Mouse (Mus musculus): Measurements from ENCODE around the gene Rgma. TPM values are rescaled to one million over a fixed set of nuclear protein-coding genes. Genes with fewer than 3 reads are reported as not detected.
A peak's percentile ranks its signal among the peaks of the same experiment; 100 is the strongest.

Rgma gene
- polyA plus RNA-seq, 1 experiment from 2014 or later: 62.9 TPM

GRCm38 (mm10) chr7:73343852-73344251, 31.5 kb upstream of the Rgma start:
- no peaks in the 10 kb centered on the region for H3K9me3 ChIP-seq
- no peak overlapping the region for H3K9ac ChIP-seq (replicated peaks)
- no peak overlapping the region for H3K4me2 ChIP-seq (replicated peaks)
- no peaks in the 10 kb centered on the region for H3K27me3 ChIP-seq
- no peak for ATAC-seq (ENCODE audit: low FRiP score, low read depth)
- H3K27ac ChIP-seq (replicated peaks): no peak overlapping the region
- 20% methylated on average over 3 of the region's 3 CpGs for WGBS
- H3K4me3 ChIP-seq: no peak overlapping the region
- H3K4me1 ChIP-seq: peaks cover 12% of the 10 kb centered on the region
- no peaks in the 10 kb centered on the region for H3K36me3 ChIP-seq

- WGBS: 51% methylated on average over 10 of the region's 10 CpGs
- H3K4me3 ChIP-seq: no peak overlapping the region
- peaks cover 21% of the 10 kb centered on the region for H3K4me1 ChIP-seq
- H3K36me3 ChIP-seq: no peaks in the 10 kb centered on the region
- ATAC-seq (ENCODE audit: low FRiP score, low read depth): no peak
- H3K4me2 ChIP-seq (replicated peaks): no peak overlapping the region
- no peak overlapping the region; the same call in 1 of the 2 replicates for H3K27ac ChIP-seq (replicated peaks)
- no peak overlapping the region for H3K9ac ChIP-seq (replicated peaks)
- H3K9me3 ChIP-seq: no peaks in the 10 kb centered on the region
- no peaks in the 10 kb centered on the region for H3K27me3 ChIP-seq
Observed at GRCm38 (mm10) chr7:73348585-73349124, 26.7 kb upstream of the Rgma start.

- no peak overlapping the region for H3K27ac ChIP-seq (replicated peaks)
- WGBS: 78% methylated on average over 8 of the region's 8 CpGs
- no peaks in the 10 kb centered on the region for H3K36me3 ChIP-seq
- no peak overlapping the region for H3K4me3 ChIP-seq
- H3K4me1 ChIP-seq: peaks cover 21% of the 10 kb centered on the region
- no peak overlapping the region for H3K4me2 ChIP-seq (replicated peaks)
- H3K9me3 ChIP-seq: no peaks in the 10 kb centered on the region
- H3K9ac ChIP-seq (replicated peaks): no peak overlapping the region
- H3K27me3 ChIP-seq: no peaks in the 10 kb centered on the region
- ATAC-seq (ENCODE audit: low FRiP score, low read depth): no peak
Observed at GRCm38 (mm10) chr7:73349158-73349557, 26.2 kb upstream of the Rgma start.

- Histone ChIP-seq H3K27ac (replicated peaks) (no peak overlapping the region), H3K9ac (replicated peaks) (no peak overlapping the region)
- no peak for ATAC-seq (ENCODE audit: low FRiP score, low read depth)
Observed at GRCm38 (mm10) chr7:73355229-73355628, 20.1 kb upstream of the Rgma start.

GRCm38 (mm10) chr7:73356901-73357300, 18.4 kb upstream of the Rgma start:
- Histone ChIP-seq H3K36me3 (no peaks in the 10 kb centered on the region), H3K4me2 (replicated peaks) (no peak overlapping the region), H3K4me1 (peaks cover 17% of the 10 kb centered on the region), H3K9me3 (no peaks in the 10 kb centered on the region), H3K4me3 (no peak overlapping the region), H3K27ac (replicated peaks) (no peak overlapping the region), H3K9ac (replicated peaks) (no peak overlapping the region), H3K27me3 (peaks cover 9% of the 10 kb centered on the region; the same call in 1 of the 2 replicates)
- ATAC-seq (ENCODE audit: low FRiP score, low read depth): no peak
- WGBS: 91% methylated on average over 5 of the region's 5 CpGs

More at GRCm38 (mm10) chr7:73355229-73355628, 20.1 kb upstream of the Rgma start:
- no peaks in the 10 kb centered on the region for H3K36me3 ChIP-seq
- no peak overlapping the region for H3K4me2 ChIP-seq (replicated peaks)
- no peaks in the 10 kb centered on the region for H3K9me3 ChIP-seq
- no peak overlapping the region for H3K4me3 ChIP-seq
- peaks cover 17% of the 10 kb centered on the region for H3K4me1 ChIP-seq
- H3K27me3 ChIP-seq: peaks cover 9% of the 10 kb centered on the region; the same call in 1 of the 2 replicates
- 77% methylated on average over 9 of the region's 9 CpGs for WGBS

- H3K4me1 ChIP-seq: peaks cover 17% of the 10 kb centered on the region
- H3K9ac ChIP-seq (replicated peaks): no peak overlapping the region
- H3K9me3 ChIP-seq: no peaks in the 10 kb centered on the region
- WGBS: 98% methylated on average over 2 of the region's 2 CpGs
- peaks cover 9% of the 10 kb centered on the region; the same call in 1 of the 2 replicates for H3K27me3 ChIP-seq
- no peak for ATAC-seq (ENCODE audit: low FRiP score, low read depth)
- H3K4me3 ChIP-seq: no peak overlapping the region
- H3K4me2 ChIP-seq (replicated peaks): no peak overlapping the region
- no peaks in the 10 kb centered on the region for H3K36me3 ChIP-seq
- no peak overlapping the region for H3K27ac ChIP-seq (replicated peaks)
Observed at GRCm38 (mm10) chr7:73357626-73358025, 17.7 kb upstream of the Rgma start.

GRCm38 (mm10) chr7:73365511-73365910, 9.8 kb upstream of the Rgma start:
- no peak for ATAC-seq (ENCODE audit: low FRiP score, low read depth)
- 0 out of 2 replicates have a peak, but pooled peaks cover 7% of the 10 kb centered on the region for H3K9me3 ChIP-seq
- H3K36me3 ChIP-seq: 0 out of 2 replicates have a peak, but pooled peaks cover 4% of the 10 kb centered on the region
- no peak overlapping the region for H3K27ac ChIP-seq (replicated peaks)
- WGBS: 75% methylated on average over 4 of the region's 4 CpGs
- no peak overlapping the region for H3K4me3 ChIP-seq
- H3K4me2 ChIP-seq (replicated peaks): no peak overlapping the region
- peaks cover 9% of the 10 kb centered on the region for H3K4me1 ChIP-seq
- H3K9ac ChIP-seq (replicated peaks): no peak overlapping the region
- no peaks in the 10 kb centered on the region; the same call in 1 of the 2 replicates for H3K27me3 ChIP-seq

GRCm38 (mm10) chr7:73365965-73366364, 9.3 kb upstream of the Rgma start:
- H3K36me3 ChIP-seq: 0 out of 2 replicates have a peak, but pooled peaks cover 4% of the 10 kb centered on the region
- no peak overlapping the region for H3K9ac ChIP-seq (replicated peaks)
- peak overlapping the region; percentile 42; the same call in 1 of the 2 replicates for H3K27ac ChIP-seq (replicated peaks)
- H3K4me2 ChIP-seq (replicated peaks): no peak overlapping the region
- peaks cover 9% of the 10 kb centered on the region for H3K4me1 ChIP-seq
- 52% methylated on average over 7 of the region's 7 CpGs for WGBS
- ATAC-seq (ENCODE audit: low FRiP score, low read depth): no peak
- H3K4me3 ChIP-seq: no peak overlapping the region
- no peaks in the 10 kb centered on the region; the same call in 1 of the 2 replicates for H3K27me3 ChIP-seq
- H3K9me3 ChIP-seq: 0 out of 2 replicates have a peak, but pooled peaks cover 7% of the 10 kb centered on the region

GRCm38 (mm10) chr7:73367681-73368464, 7.4 kb upstream of the Rgma start:
- no peak for ATAC-seq (ENCODE audit: low FRiP score, low read depth)

GRCm38 (mm10) chr7:73369992-73370391, 5.3 kb upstream of the Rgma start:
- H3K4me3 ChIP-seq: no peak overlapping the region
- H3K4me1 ChIP-seq: peaks cover 37% of the 10 kb centered on the region
- no peak overlapping the region for H3K4me2 ChIP-seq (replicated peaks)
- H3K27ac ChIP-seq (replicated peaks): no peak overlapping the region
- peaks cover 17% of the 10 kb centered on the region for H3K27me3 ChIP-seq
- no peak for ATAC-seq (ENCODE audit: low FRiP score, low read depth)
- no peak overlapping the region for H3K9ac ChIP-seq (replicated peaks)
- H3K9me3 ChIP-seq: 0 out of 2 replicates have a peak, but pooled peaks cover 7% of the 10 kb centered on the region
- 81% methylated on average over 4 of the region's 4 CpGs for WGBS
- 0 out of 2 replicates have a peak, but pooled peaks cover 4% of the 10 kb centered on the region for H3K36me3 ChIP-seq

More at GRCm38 (mm10) chr7:73367681-73368464, 7.4 kb upstream of the Rgma start:
- Histone ChIP-seq H3K9ac (replicated peaks) (no peak overlapping the region), H3K4me1 (peaks cover 21% of the 10 kb centered on the region), H3K4me3 (no peak overlapping the region), H3K4me2 (replicated peaks) (no peak overlapping the region), H3K27ac (replicated peaks) (no peak overlapping the region), H3K27me3 (peaks cover 12% of the 10 kb centered on the region), H3K9me3 (0 out of 2 replicates have a peak, but pooled peaks cover 7% of the 10 kb centered on the region), H3K36me3 (0 out of 2 replicates have a peak, but pooled peaks cover 4% of the 10 kb centered on the region)
- 93% methylated on average over 10 of the region's 10 CpGs for WGBS

GRCm38 (mm10) chr7:73371587-73372321, 3.6 kb upstream of the Rgma start:
- Histone ChIP-seq H3K27me3 (peaks cover 17% of the 10 kb centered on the region), H3K4me2 (replicated peaks) (peak overlapping the region; percentile 52), H3K4me1 (peaks cover 29% of the 10 kb centered on the region), H3K27ac (replicated peaks) (no peak overlapping the region), H3K9me3 (0 out of 2 replicates have a peak, but pooled peaks cover 7% of the 10 kb centered on the region), H3K9ac (replicated peaks) (peak overlapping the region; percentile 51; the same call in 1 of the 2 replicates), H3K4me3 (peak overlapping the region; percentile 31), H3K36me3 (0 out of 2 replicates have a peak, but pooled peaks cover 4% of the 10 kb centered on the region)
- 57% methylated on average over 10 of the region's 10 CpGs for WGBS
- ATAC-seq (ENCODE audit: low FRiP score, low read depth): no peak
